Mouse (Mus musculus) frontal cortex, adult (tissue): ENCODE data around the gene Nbeal2.

Experiments used
- ATAC-seq: cut with Nextera tagmentation; 2 replicates; pipeline ENCODE4 v1.9.2; 2017; ENCODE audit warnings: mild to moderate bottlenecking, moderate library complexity, mixed read lengths; ENCODE audit not compliant: low TSS enrichment

Nbeal2 gene

DNA sequence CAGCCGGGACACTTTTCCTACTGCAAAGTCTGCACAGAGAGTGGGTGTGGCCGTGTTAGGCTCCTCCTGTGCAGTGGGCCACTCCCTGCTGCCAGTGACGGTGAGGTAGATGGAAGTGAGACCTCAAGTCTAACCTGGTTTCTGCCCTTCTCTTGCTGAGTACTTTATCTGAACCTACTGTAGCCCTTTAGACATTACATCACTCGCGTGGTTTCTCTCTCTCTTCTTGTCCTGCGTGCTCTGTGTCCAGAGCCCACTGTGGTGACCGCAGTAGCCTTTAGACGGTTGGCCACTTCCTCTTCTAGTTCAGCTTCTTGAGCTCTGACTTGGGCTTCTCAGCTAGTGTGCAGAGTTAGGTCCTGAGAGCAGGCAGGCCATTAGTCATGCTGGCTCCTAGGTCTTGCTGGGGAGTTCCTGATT lies 22.5 kb upstream of the Nbeal2 start:
- ATAC-seq, result no peak

GRCm38 (mm10) chr9:110673107-110673752 lies 19.3 kb upstream of the Nbeal2 start:
- ATAC-seq, result no peak

GRCm38 (mm10) chr9:110672462-110673106 lies 18.6 kb upstream of the Nbeal2 start:
- ATAC-seq, result peak; percentile 66; the same call in 1 of the 2 replicates

- no peak for ATAC-seq
Observed at GRCm38 (mm10) chr9:110669785-110670184, 15.8 kb upstream of the Nbeal2 start.

GRCm38 (mm10) chr9:110668601-110669293 lies 14.8 kb upstream of the Nbeal2 start:
- ATAC-seq, result no peak

DNA sequence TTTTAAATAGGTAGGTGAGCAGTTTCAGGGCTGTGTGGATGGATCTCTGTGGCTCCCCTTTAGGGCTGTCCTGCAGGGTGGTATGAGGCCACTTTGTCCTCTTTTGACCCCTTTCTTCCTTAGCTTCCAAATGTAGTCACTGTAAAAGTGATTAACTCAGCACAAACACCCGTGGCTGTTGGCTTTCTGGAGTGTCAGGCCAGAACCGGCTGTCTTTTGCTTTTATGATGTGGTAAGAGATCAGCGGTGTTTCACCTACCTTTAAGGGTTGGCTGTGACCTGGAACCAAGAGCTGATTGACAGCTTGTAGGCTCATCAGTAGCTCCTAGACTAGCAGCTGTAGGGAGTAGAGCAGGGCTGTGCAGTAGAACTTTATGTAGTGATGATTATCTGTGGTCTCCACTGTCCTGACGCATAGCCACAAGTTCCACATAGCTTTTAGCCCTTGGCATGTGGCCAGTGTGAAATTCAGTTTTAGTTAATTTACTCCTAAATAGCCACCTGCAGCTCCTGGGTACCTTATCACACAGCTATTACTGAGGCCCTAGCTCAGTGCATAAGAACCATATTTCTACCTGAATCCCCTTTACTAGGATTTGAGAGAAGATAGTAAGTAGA lies 13.4 kb upstream of the Nbeal2 start:
- ATAC-seq, result no peak

GRCm38 (mm10) chr9:110666374-110666773 lies 12.4 kb upstream of the Nbeal2 start:
- no peak for ATAC-seq

- ATAC-seq, result no peak
Observed at GRCm38 (mm10) chr9:110665912-110666311, 12.0 kb upstream of the Nbeal2 start.

- ATAC-seq, result no peak
Observed at GRCm38 (mm10) chr9:110662844-110663243, 8.9 kb upstream of the Nbeal2 start.

DNA sequence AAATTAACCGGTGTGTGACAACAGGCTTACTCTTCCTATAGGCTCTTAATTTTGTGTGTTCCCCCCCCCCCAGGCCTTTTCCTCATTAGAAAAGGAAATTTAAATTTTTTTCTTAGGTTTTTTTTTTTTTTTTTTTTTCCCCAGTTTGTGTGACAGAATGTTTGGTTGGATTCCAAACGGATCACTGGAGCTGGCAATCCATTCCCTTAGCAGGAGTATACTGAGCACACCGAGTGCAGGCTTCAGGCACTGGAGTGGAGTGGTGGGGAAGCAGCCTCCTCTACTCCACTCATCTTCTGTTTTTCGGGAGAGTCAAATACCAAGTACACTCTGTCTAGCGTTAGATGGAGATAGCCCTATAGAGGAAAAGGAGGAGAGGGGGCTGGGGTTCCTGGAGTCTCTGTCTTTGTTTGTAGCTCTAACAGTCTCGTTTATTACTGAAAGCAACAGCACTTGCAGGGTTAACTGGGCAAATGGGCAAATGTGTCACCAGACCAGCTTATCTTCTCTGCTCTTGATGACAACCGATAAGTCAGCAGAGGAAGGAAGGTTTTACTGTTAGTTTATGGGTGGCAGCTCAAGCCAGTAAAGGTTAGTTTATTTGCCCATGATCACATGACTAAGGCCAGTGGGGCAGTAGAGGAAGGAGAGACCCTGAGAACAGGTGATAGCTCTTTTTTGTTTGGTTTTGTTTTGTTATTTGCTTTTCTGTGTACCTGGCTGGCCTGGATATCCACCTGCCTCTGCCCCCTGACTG lies 7.1 kb upstream of the Nbeal2 start:
- ATAC-seq, result no peak

GRCm38 (mm10) chr9:110660208-110660607 lies 6.2 kb upstream of the Nbeal2 start:
- ATAC-seq, result no peak

GRCm38 (mm10) chr9:110659521-110659920 lies 5.6 kb upstream of the Nbeal2 start:
- ATAC-seq, result no peak

- no peak for ATAC-seq
Observed at GRCm38 (mm10) chr9:110657474-110658078, 3.6 kb upstream of the Nbeal2 start.

- ATAC-seq, result peak; percentile 90
Observed at GRCm38 (mm10) chr9:110656249-110657221, 2.6 kb upstream of the Nbeal2 start, which contains the start of gene Ccdc12. Ccdc12 (plus strand) TSS chr9:110656503.

- ATAC-seq, result no peak
Observed at GRCm38 (mm10) chr9:110655651-110656007, 1.7 kb upstream of the Nbeal2 start.

DNA sequence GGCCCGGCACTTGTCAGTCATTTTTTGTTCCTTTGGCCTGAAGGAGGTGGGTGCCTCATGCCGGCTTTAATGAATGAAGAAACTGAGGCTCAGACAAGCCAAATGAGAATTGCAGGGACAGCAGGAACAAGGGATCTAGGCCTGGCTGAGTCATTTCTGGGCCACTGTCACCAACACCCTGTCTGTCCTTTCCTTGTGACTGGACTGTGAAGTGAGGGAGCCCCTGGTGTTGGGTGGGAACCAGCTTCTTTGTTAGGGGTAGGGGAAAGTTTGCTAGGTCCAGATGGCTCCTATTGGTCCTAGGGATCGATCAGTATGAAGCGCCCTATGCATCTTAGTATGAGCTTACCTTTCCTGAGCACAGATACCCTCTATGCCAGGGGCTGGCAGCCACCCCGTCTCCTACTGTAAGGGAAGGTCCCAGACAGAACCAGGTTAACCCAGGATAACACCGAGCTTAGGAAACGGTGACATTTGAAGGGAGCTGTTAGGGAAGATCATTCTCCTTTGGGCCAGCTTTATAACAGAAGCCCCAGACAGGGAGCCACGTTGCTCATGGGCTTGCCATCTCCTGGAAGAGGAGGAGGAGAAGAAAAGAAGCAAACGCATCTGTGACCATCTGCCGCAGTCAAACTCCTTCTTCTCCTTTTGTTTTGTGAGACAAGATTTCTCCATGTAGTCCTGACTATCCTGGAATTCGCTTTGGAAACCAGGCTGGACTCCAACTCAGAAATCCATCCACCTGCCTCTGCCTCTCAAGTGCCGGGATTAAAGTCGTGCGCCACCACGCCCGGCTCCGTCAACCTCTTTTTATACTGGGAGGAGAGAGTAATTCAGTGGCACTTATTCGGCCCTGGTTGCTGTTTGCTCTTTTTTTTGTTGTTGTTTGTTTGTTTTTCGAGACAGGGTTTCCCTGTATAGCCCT lies 1.0 kb upstream of the Nbeal2 start:
- no peak for ATAC-seq

- no peak for ATAC-seq
Observed at GRCm38 (mm10) chr9:110652963-110653654, 852 bp downstream of the Nbeal2 start.

DNA sequence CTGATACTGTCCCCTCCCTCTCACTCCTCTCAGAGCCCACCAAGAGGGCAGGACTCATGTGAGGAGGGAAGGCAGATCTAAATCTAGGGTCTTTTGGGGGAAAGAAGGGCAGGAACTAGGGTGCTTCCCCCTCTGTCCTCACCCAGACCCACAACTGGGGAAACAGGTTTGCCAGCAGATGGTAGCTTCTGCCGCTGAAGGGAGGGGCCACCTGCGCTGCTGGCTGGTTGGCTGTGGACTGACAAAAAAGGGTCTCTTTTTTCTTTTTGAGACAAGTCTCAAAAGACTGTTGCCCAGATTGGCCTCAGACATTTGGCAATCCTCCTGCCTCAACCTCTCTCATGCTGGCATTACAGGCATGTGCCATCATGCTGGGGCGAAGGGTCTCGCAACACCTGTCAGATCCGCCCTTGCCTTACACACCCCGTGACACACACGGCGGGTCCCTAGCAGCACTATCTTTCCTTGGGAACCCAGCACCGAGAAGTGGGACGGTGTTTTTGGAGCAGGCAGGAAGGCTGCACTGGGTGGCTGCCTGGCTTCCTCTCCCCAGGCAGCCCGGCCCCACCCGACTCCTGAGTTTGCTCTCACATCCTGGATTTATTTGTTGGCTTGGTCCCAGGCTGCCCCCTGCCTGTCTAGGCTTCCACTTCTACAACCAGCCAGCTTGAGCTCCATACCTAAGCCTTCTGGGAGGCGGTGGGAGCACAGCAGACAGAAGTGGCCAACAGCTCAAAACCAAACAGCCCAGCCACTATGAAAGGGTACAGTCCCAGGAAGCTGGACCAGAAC lies 1.8 kb downstream of the Nbeal2 start:
- ATAC-seq, result no peak
